Mouse (Mus musculus): ENCODE measurements at regions not wholly inside any gene's neighbourhood (a gene's known extent, or its start where the extent isn't known, plus 50 kb on each side); places are given as distances from the start of the nearest gene placed in this dataset.
A peak's percentile ranks its signal among the peaks of the same experiment; 100 is the strongest.

DNA sequence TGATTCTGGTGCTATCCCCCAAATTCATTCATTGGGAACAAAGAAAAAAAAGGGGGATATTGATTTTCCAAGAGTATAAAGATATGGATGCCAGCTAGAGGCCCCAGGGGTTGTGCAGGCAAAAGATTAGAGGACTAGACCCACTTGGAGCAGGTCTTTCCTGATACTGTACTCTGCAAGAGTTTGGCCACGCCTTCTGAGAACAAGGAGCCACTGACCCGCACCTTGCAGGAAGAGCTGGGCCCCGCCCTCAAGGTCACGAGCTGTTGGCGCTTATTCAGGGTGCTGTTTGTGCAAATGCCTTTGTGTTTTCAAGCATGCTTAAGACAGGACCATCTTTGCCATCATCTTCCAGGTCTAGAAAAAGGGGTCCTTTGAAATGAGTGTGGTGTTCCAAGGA, 54.5 kb upstream of the Slc7a1 start:
- no peak for DNase-seq (ENCODE audit: extremely low spot score)

DNA sequence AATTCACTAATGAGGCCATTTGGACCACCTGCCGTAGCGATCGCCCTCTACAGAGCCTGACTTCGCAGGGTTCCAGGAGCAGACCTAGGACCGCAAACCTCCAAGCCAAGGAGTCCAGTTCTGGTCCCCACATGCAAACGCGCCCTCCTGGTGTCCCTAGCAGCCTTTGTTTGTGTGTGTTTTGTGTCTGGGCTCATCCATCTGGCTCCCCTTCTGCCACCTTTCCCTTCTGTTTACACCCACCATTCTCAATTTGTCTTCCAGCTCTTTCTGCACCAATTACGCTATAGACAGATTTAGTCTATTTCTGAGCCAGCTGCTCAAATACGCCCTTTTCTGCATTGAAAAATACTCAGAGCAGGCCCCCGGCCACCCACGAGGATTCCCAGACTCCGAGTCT, 54.1 kb upstream of the Slc7a1 start:
- no peak for DNase-seq (ENCODE audit: extremely low spot score)

- DNase-seq (ENCODE audit: extremely low spot score) = no peak
Measured at GRCm38 (mm10) chr5:148452909-148453632, 53.4 kb upstream of the Slc7a1 start.

- DNase-seq (ENCODE audit: extremely low spot score) = peak; percentile 42
Measured at GRCm38 (mm10) chr5:148451811-148452210, 52.1 kb upstream of the Slc7a1 start.

- peak; percentile 51 for DNase-seq (ENCODE audit: extremely low spot score)
Measured at GRCm38 (mm10) chr5:148450924-148451323, 51.2 kb upstream of the Slc7a1 start.

Data from embryo, embryonic 9.5 days (tissue).